Mouse (Mus musculus): ENCODE results near the gene St6galnac1. TPM values are rescaled to one million over a fixed set of nuclear protein-coding genes. Genes with fewer than 3 reads are reported as not detected.
A peak's percentile ranks its signal among the peaks of the same experiment; 100 is the strongest.

The St6galnac1 gene
- polyA plus RNA-seq, 1 experiment from 2014 or later, result not detected

DNA sequence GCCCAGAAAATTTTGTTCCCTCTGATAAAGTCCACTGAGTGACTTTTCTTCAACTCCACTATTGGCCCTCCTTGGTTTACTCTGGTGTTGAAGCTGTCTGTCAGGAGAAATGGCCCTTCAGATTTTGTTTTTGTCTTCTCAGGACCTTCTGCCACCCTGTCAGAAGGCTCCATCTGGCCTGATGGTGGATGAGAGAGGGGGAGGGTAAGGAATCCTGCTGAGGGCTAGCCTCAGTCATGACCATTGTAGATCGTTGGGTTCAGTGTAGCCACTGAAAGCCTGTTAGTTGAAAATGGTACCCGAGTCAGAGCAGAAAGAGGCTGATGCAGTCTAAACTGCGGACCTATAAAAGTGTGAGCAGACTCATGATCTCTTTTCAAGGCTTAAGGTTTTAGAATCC is 49.2 kb downstream of the St6galnac1 start:
- Histone ChIP-seq H3K9ac (no peak overlapping the region), H3K36me3 (no peaks in the 10 kb centered on the region), H3K4me1 (replicated peaks) (0 out of 2 replicates have a peak, but pooled peaks cover 3% of the 10 kb centered on the region), H3K27me3 (replicated peaks) (no peaks in the 10 kb centered on the region), H3K4me2 (no peak overlapping the region), H3K4me3 (no peak overlapping the region), H3K9me3 (replicated peaks) (no peaks in the 10 kb centered on the region), H3K27ac (ENCODE audit: poor library complexity, severe bottlenecking) (no peak overlapping the region)
- no peak for ATAC-seq (ENCODE audit: insufficient number of reproducible peaks, low FRiP score)
- 74% methylated on average over 3 of the region's 3 CpGs for WGBS

GRCm38 (mm10) chr11:116725031-116725948 is 50.0 kb downstream of the St6galnac1 start:
- 0 out of 2 replicates have a peak, but pooled peaks cover under 1% of the 10 kb centered on the region for H3K9me3 ChIP-seq (replicated peaks)
- H3K27ac ChIP-seq (ENCODE audit: poor library complexity, severe bottlenecking), result no peak overlapping the region
- H3K4me2 ChIP-seq, result peak overlapping the region; percentile 22
- no peak overlapping the region for H3K4me3 ChIP-seq
- H3K27me3 ChIP-seq (replicated peaks), result no peaks in the 10 kb centered on the region
- no peak overlapping the region for H3K9ac ChIP-seq
- 0 out of 2 replicates have a peak, but pooled peaks cover 3% of the 10 kb centered on the region for H3K4me1 ChIP-seq (replicated peaks)
- 34% methylated on average over 27 of the region's 27 CpGs for WGBS
- ATAC-seq (ENCODE audit: insufficient number of reproducible peaks, low FRiP score), result no peak
- no peaks in the 10 kb centered on the region for H3K36me3 ChIP-seq

GRCm38 (mm10) chr11:116723064-116723463 is 52.2 kb downstream of the St6galnac1 start:
- Histone ChIP-seq H3K9me3 (replicated peaks) (peaks cover 14% of the 10 kb centered on the region), H3K36me3 (no peaks in the 10 kb centered on the region), H3K27me3 (replicated peaks) (no peaks in the 10 kb centered on the region), H3K4me2 (no peak overlapping the region), H3K4me1 (replicated peaks) (0 out of 2 replicates have a peak, but pooled peaks cover 3% of the 10 kb centered on the region), H3K9ac (no peak overlapping the region), H3K27ac (ENCODE audit: poor library complexity, severe bottlenecking) (no peak overlapping the region), H3K4me3 (no peak overlapping the region)
- WGBS, result 78% methylated on average over 5 of the region's 5 CpGs
- no peak for ATAC-seq (ENCODE audit: insufficient number of reproducible peaks, low FRiP score)

DNA sequence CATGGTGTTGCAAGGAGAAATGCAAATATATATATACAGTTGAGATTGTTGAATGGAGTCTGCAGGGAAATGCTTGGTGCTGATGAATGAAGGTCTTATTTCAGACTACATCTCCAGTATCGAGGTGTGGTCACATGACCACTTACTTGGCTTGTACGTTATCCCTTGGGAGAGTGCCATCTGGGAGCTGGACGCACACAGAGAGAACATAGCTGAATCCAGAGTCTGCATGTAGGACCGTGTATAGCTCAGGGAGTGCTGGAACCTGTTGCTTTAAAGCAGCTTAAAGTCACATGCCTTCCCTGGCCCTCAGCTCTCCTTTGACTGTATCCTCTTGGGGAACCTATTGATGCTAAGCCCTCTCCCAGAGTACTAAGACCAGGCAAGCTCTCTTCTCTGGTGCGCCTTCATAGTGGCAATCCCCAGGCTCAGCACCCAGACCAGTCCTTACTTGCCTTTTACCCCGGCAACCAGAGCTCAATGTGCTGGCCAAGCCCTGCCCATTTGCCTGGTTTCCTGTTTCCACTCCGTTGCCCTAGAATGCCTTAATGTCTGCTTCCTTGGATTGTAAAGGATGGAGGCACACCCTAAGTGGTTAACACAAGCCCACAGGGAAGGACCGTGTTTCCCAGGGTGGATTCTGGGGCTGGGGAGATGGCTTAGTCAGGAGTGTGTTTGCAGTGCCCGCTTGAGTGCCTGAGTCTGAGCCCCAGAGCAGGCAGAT is 53.6 kb downstream of the St6galnac1 start:
- H3K4me2 ChIP-seq, result no peak overlapping the region
- H3K9me3 ChIP-seq (replicated peaks), result peaks cover 17% of the 10 kb centered on the region
- no peak for ATAC-seq (ENCODE audit: insufficient number of reproducible peaks, low FRiP score)
- H3K36me3 ChIP-seq, result no peaks in the 10 kb centered on the region
- no peak overlapping the region for H3K4me3 ChIP-seq
- 66% methylated on average over 9 of the region's 9 CpGs for WGBS
- no peak overlapping the region for H3K9ac ChIP-seq
- 0 out of 2 replicates have a peak, but pooled peaks cover 3% of the 10 kb centered on the region for H3K4me1 ChIP-seq (replicated peaks)
- no peaks in the 10 kb centered on the region for H3K27me3 ChIP-seq (replicated peaks)
- no peak overlapping the region for H3K27ac ChIP-seq (ENCODE audit: poor library complexity, severe bottlenecking)

DNA sequence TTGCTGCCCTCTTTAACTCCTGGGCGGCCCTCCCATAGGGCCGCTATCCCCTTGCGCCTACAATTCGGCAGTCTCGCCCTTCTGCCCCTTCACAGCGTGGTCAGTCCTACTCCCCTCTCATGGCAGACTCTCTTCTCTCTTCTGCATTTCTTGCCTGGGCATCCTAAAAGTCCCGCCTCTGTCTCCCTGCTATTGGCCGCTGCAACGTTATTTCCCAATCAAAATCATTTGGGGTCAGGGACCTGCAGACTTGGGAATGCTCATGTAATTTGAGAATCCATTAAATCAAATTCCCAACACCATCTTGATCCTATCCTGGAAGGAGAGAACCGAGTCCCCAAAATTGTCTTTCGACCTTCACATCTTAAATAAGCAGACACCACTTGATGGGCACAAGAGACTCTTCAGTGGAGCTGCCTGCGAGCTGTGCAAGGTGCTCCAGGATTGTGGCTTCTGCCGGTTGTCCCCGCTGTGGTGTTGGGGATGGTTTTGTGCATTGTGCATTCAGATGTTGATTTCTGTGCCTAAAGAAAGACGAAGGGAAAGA is 54.9 kb downstream of the St6galnac1 start:
- no peak overlapping the region for H3K4me3 ChIP-seq
- H3K9me3 ChIP-seq (replicated peaks), result peaks cover 17% of the 10 kb centered on the region
- no peaks in the 10 kb centered on the region for H3K27me3 ChIP-seq (replicated peaks)
- 79% methylated on average over 15 of the region's 15 CpGs for whole genome bisulfite sequencing
- H3K4me2 ChIP-seq, result no peak overlapping the region
- no peaks in the 10 kb centered on the region for H3K36me3 ChIP-seq
- H3K27ac ChIP-seq (ENCODE audit: poor library complexity, severe bottlenecking), result no peak overlapping the region
- ATAC-seq (ENCODE audit: insufficient number of reproducible peaks, low FRiP score), result no peak
- H3K9ac ChIP-seq, result no peak overlapping the region
- 0 out of 2 replicates have a peak, but pooled peaks cover 3% of the 10 kb centered on the region for H3K4me1 ChIP-seq (replicated peaks)

Other genes with a start within 250 kb of the St6galnac1 start
- 1.6 and 2.1 TPM in 2 replicates for gene Sphk1, start 244.6 kb downstream of the St6galnac1 start, polyA plus RNA-seq (2016; fragmentation: Nextera tagmentation; extraction: Ambion mirVana)
- gene Ube2o, start 194.1 kb downstream of the St6galnac1 start, polyA plus RNA-seq (2016; fragmentation: Nextera tagmentation; extraction: Ambion mirVana), result 18.1 and 19.9 TPM in 2 replicates
- gene Aanat, start 189.1 kb downstream of the St6galnac1 start, polyA plus RNA-seq (2016; fragmentation: Nextera tagmentation; extraction: Ambion mirVana), result not detected in 2 replicates
- gene Rhbdf2, start 148.5 kb downstream of the St6galnac1 start, polyA plus RNA-seq (2016; fragmentation: Nextera tagmentation; extraction: Ambion mirVana), result 7.5 and 8.1 TPM in 2 replicates
- gene Prcd, start 122.0 kb downstream of the St6galnac1 start, polyA plus RNA-seq (2016; fragmentation: Nextera tagmentation; extraction: Ambion mirVana), result 0.73 TPM in 1 of 2 replicates, not detected in the other
- gene Cygb, start 121.2 kb downstream of the St6galnac1 start, polyA plus RNA-seq (2016; fragmentation: Nextera tagmentation; extraction: Ambion mirVana), result 1.3 and 1.4 TPM in 2 replicates
- gene Mxra7, start 52.5 kb upstream of the St6galnac1 start, polyA plus RNA-seq (2016; fragmentation: Nextera tagmentation; extraction: Ambion mirVana), result 24.7 and 27.0 TPM in 2 replicates
- 55.5 and 57.4 TPM in 2 replicates for gene Mettl23, start 67.8 kb upstream of the St6galnac1 start, polyA plus RNA-seq (2016; fragmentation: Nextera tagmentation; extraction: Ambion mirVana)
- 76.9 and 77.8 TPM in 2 replicates for gene Jmjd6, start 67.9 kb upstream of the St6galnac1 start, polyA plus RNA-seq (2016; fragmentation: Nextera tagmentation; extraction: Ambion mirVana)
- 37.6 and 39.9 TPM in 2 replicates for gene Mfsd11, start 76.9 kb upstream of the St6galnac1 start, polyA plus RNA-seq (2016; fragmentation: Nextera tagmentation; extraction: Ambion mirVana)
- gene Srsf2, start 77.6 kb upstream of the St6galnac1 start, polyA plus RNA-seq (2016; fragmentation: Nextera tagmentation; extraction: Ambion mirVana), result 605 and 640 TPM in 2 replicates
- 0.75 and 0.85 TPM in 2 replicates for gene Mgat5b, start 143.4 kb upstream of the St6galnac1 start, polyA plus RNA-seq (2016; fragmentation: Nextera tagmentation; extraction: Ambion mirVana)

Measured in heart, embryonic 12.5 days (tissue).